Comparison of ENCODE assay signal across 10 mouse cellular contexts in the genomic region with DNA sequence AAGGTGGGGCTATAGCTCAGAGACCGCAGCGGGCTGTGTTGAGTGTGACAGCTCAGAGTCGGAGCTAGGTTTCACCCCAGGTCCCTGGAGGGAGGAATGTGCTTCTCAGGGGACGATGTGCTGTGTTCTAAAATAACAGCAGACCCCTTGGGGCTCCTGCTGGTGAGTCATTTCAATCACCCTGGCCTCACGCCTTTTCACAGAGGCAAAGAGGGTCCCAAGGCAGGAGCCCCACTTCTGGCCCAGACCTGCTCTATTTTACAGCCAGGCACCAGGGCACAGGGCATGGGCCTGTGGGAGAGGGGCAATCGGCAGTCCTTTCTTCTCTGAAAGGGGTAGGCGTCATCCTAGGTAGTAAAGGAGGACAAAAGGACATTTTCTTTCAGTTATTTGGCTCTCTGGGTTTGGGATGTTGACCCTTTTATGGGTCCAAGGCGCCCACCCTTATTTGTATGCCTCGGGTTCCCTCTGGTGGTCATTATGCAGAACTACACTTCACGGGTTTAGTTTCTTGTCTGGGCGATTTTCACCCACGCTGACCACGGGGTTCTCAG. TPM values are rescaled to one million over a fixed set of nuclear protein-coding genes. Genes with fewer than 3 reads are reported as not detected.
DNase-seq lines count a peak whose midpoint lies in the region; ATAC-seq and TF ChIP-seq lines count a peak whose summit lies in the region.
"Had no signal": no experiment of that assay in that cellular context is flagged by ENCODE, and none has a peak within 500 bp of the region (broad histone marks: within the 10 kb centered on the region; RNA-seq: fewer than 3 reads in every experiment).

No protein-coding gene starts in this region.

- no peaks in the 10 kb centered on the region for H3K4me1 ChIP-seq in hindbrain, embryonic 11.5 days (replicated peaks; ENCODE audit: control insufficient read depth, insufficient read depth, low read length)
- H3K4me1 ChIP-seq in hindbrain, embryonic 13.5 days (replicated peaks) = peaks cover 5% of the 10 kb centered on the region; the same call in 1 of the 2 replicates
- H3K4me1 ChIP-seq in liver, postnatal 0 days (ENCODE audit: insufficient read depth) = no peaks in the 10 kb centered on the region

- no peaks in the 10 kb centered on the region for H3K79me2 ChIP-seq in C2C12 (ENCODE audit: control insufficient read depth, insufficient read depth)

- H3ac ChIP-seq in C2C12 (ENCODE audit: control insufficient read depth, insufficient read length, low read depth) = no peak overlapping the region

- no peak for TF ChIP-seq EP300 in liver, postnatal 0 days (IDR thresholded peaks at IDR 0.05; ENCODE audit: low read depth)

- H3K4me3 ChIP-seq in hindbrain, embryonic 11.5 days (ENCODE audit: low read depth, low read length) = no peak overlapping the region
- no peak overlapping the region for H3K4me3 ChIP-seq in hindbrain, embryonic 13.5 days
- H3K4me3 ChIP-seq in C2C12 (ENCODE audit: insufficient read depth, poor library complexity, severe bottlenecking) = no peak overlapping the region
- H3K4me3 ChIP-seq in liver, postnatal 0 days (ENCODE audit: low read depth, low read length) = no peak overlapping the region
- H3K4me3 ChIP-seq: embryonic facial prominence, embryonic 15.5 days had no signal

- ATAC-seq in hindbrain, embryonic 11.5 days (ENCODE audit: low FRiP score) = no peak
- ATAC-seq in hindbrain, embryonic 13.5 days (ENCODE audit: low FRiP score) = no peak
- no peak for ATAC-seq in liver, postnatal 0 days

- no peaks in the 10 kb centered on the region for H3K36me3 ChIP-seq in hindbrain, embryonic 11.5 days (ENCODE audit: control insufficient read depth, insufficient read depth, low read length)
- no peaks in the 10 kb centered on the region for H3K36me3 ChIP-seq in hindbrain, embryonic 13.5 days
- no peaks in the 10 kb centered on the region for H3K36me3 ChIP-seq in C2C12 (ENCODE audit: control insufficient read depth, insufficient read depth)
- H3K36me3 ChIP-seq in liver, postnatal 0 days (replicated peaks; ENCODE audit: insufficient read depth, low read length) = no peaks in the 10 kb centered on the region
- no peaks in the 10 kb centered on the region for H3K36me3 ChIP-seq in splenic B cell, adult 2 months (ENCODE audit: control insufficient read depth, insufficient read depth, low read length, poor library complexity, severe bottlenecking)
- H3K36me3 ChIP-seq: embryonic facial prominence, embryonic 15.5 days had no signal

- 19% methylated on average over 13 of the region's 13 CpGs for WGBS in hindbrain, embryonic 11.5 days
- 19% methylated on average over 13 of the region's 13 CpGs for WGBS in hindbrain, embryonic 13.5 days
- WGBS in liver, postnatal 0 days (ENCODE audit: insufficient replicate concordance) = 24% methylated on average over 13 of the region's 13 CpGs

- H3K27ac ChIP-seq in hindbrain, embryonic 11.5 days (ENCODE audit: low read depth, low read length) = no peak overlapping the region
- H3K27ac ChIP-seq in hindbrain, embryonic 13.5 days = no peak overlapping the region
- H3K27ac ChIP-seq in liver, postnatal 0 days (ENCODE audit: low read depth) = no peak overlapping the region
- H3K27ac ChIP-seq: embryonic facial prominence, embryonic 15.5 days; macrophage had no signal

- H3K4me2 ChIP-seq in hindbrain, embryonic 11.5 days (replicated peaks; ENCODE audit: low read depth, low read length) = no peak overlapping the region
- H3K4me2 ChIP-seq in hindbrain, embryonic 13.5 days = no peak overlapping the region
- no peak overlapping the region for H3K4me2 ChIP-seq in liver, postnatal 0 days (ENCODE audit: low read depth, low read length)
- H3K4me2 ChIP-seq: embryonic facial prominence, embryonic 15.5 days had no signal

- DNase-seq in hindbrain, embryonic 11.5 days (ENCODE audit: low spot score) = peak; percentile 78
- DNase-seq in ZHBTc4 (ENCODE audit: low read depth, low spot score) = peak; percentile 60
- peak; percentile 4 for DNase-seq in fibroblast of lung, adult 2 months (ENCODE audit: low read depth)
- DNase-seq in liver, postnatal 0 days = peak; percentile 27
- peak; percentile 70 for DNase-seq in splenic B cell, adult 2 months (ENCODE audit: low read depth, low spot score)
- DNase-seq in urinary bladder, postnatal 4 days (ENCODE audit: low spot score in 2 of 2) = no peak

- peak; percentile 41 for TF ChIP-seq CTCF in C2C12 (IDR thresholded peaks at IDR 0.05; ENCODE audit: control insufficient read depth, insufficient read depth, insufficient read length)
- TF ChIP-seq CTCF in liver, postnatal 0 days (IDR thresholded peaks at IDR 0.05; ENCODE audit: low read depth) = peak; percentile 82

- 0 out of 2 replicates have a peak, but pooled peaks cover 2% of the 10 kb centered on the region for H3K27me3 ChIP-seq in hindbrain, embryonic 11.5 days (ENCODE audit: control insufficient read depth, insufficient read depth, low read length)
- H3K27me3 ChIP-seq in hindbrain, embryonic 13.5 days = peaks cover 12% of the 10 kb centered on the region
- peaks cover 58% of the 10 kb centered on the region for H3K27me3 ChIP-seq in C2C12 (ENCODE audit: control insufficient read depth, insufficient read depth, insufficient read length)
- no peaks in the 10 kb centered on the region for H3K27me3 ChIP-seq in liver, postnatal 0 days (ENCODE audit: insufficient read depth, low read length)
- H3K27me3 ChIP-seq in splenic B cell, adult 2 months (ENCODE audit: control insufficient read depth, insufficient read depth, low read length, poor library complexity, severe bottlenecking) = no peaks in the 10 kb centered on the region
- H3K27me3 ChIP-seq: embryonic facial prominence, embryonic 15.5 days had no signal

- no peak overlapping the region for H3K9ac ChIP-seq in hindbrain, embryonic 11.5 days (ENCODE audit: low read depth, low read length)
- H3K9ac ChIP-seq in hindbrain, embryonic 13.5 days = no peak overlapping the region
- H3K9ac ChIP-seq in liver, postnatal 0 days (replicated peaks) = no peak overlapping the region; the same call in 1 of the 2 replicates
- H3K9ac ChIP-seq: embryonic facial prominence, embryonic 15.5 days had no signal

- H3K9me3 ChIP-seq in hindbrain, embryonic 11.5 days (ENCODE audit: control insufficient read depth, low read length) = no peaks in the 10 kb centered on the region
- no peaks in the 10 kb centered on the region for H3K9me3 ChIP-seq in hindbrain, embryonic 13.5 days
- no peaks in the 10 kb centered on the region for H3K9me3 ChIP-seq in liver, postnatal 0 days (ENCODE audit: low read length)
- H3K9me3 ChIP-seq: embryonic facial prominence, embryonic 15.5 days had no signal

- no peaks in the 10 kb centered on the region for H3K79me3 ChIP-seq in C2C12 (ENCODE audit: low read depth)

TF ChIP-seq in C2C12, 6 proteins besides CTCF, POLR2A, EP300 and RAD21:
- TF ChIP-seq USF1 (IDR thresholded peaks at IDR 0.05; ENCODE audit: low read depth) = no peak
- TF ChIP-seq MYOD1 (IDR thresholded peaks at IDR 0.05; ENCODE audit: control insufficient read depth, insufficient read length, low read depth) = no peak
- no peak for TF ChIP-seq FOSL1 (IDR thresholded peaks at IDR 0.05; ENCODE audit: insufficient read depth, low read length, poor library complexity, severe bottlenecking)
- no peak for TF ChIP-seq MAX (IDR thresholded peaks at IDR 0.05)
- no peak for TF ChIP-seq CEBPB (IDR thresholded peaks at IDR 0.05; ENCODE audit: low read depth)
- no peak for TF ChIP-seq MYOG (IDR thresholded peaks at IDR 0.05; ENCODE audit: control insufficient read depth, extremely low read depth, insufficient read length)
TF ChIP-seq in C2C12: peak in this region for 0.

RNA-seq across cellular contexts. Expression of a gene that starts 3.0 kb away (rescaled TPM):
- polyA plus RNA-seq in hindbrain, embryonic 11.5 days (2014; fragmentation: Nextera tagmentation; extraction: Ambion mirVana) = 0.85 TPM in 1 of 2 replicates, not detected in the other
- 0.71 and 1.9 TPM in 2 replicates for polyA plus RNA-seq in hindbrain, embryonic 13.5 days (2015; fragmentation: Nextera tagmentation; extraction: Ambion mirVana)
- polyA plus RNA-seq in C2C12 (2012; fragmentation: generic; extraction: Trizol) = not detected
- polyA plus RNA-seq in liver, postnatal 0 days (2015; fragmentation: Nextera tagmentation; extraction: Ambion mirVana) = 0.05 TPM in 1 of 2 replicates, not detected in the other

RNA-seq across cellular contexts. Expression of a gene that starts 34.2 kb away (rescaled TPM):
- polyA plus RNA-seq in hindbrain, embryonic 11.5 days (2014; fragmentation: Nextera tagmentation; extraction: Ambion mirVana) = 23.4 and 32.1 TPM in 2 replicates
- 29.4 and 31.4 TPM in 2 replicates for polyA plus RNA-seq in hindbrain, embryonic 13.5 days (2015; fragmentation: Nextera tagmentation; extraction: Ambion mirVana)
- polyA plus RNA-seq in C2C12 (2012; fragmentation: generic; extraction: Trizol) = 0.08 TPM
- polyA plus RNA-seq in liver, postnatal 0 days (2015; fragmentation: Nextera tagmentation; extraction: Ambion mirVana) = 109 and 113 TPM in 2 replicates

Comparison
In these comparisons a context has a peak if more than half of its experiments do, and no peak if none do; other contexts are left out.
1. DNase-seq: peak in hindbrain, embryonic 11.5 days (single experiment), ZHBTc4 (single experiment), fibroblast of lung, adult 2 months (single experiment), liver, postnatal 0 days (single experiment) and splenic B cell, adult 2 months (single experiment); none in urinary bladder, postnatal 4 days (0 of 2).
2. RNA of a gene that starts 34.2 kb away (polyA plus RNA-seq): 109 to 113 TPM in liver, postnatal 0 days, 23.4 to 32.1 TPM in hindbrain, embryonic 11.5 days and 29.4 to 31.4 TPM in hindbrain, embryonic 13.5 days; 0.08 TPM in C2C12 (single experiment); every median in the first group is over 10 times any median in the second.